Mouse (Mus musculus) ES-E14 (cell line): ENCODE data around the gene Lgr6. TPM values are rescaled to one million over a fixed set of nuclear protein-coding genes. Genes with fewer than 3 reads are reported as not detected.

Source experiments
- DNase-seq: peaks from one replicate; pipeline ENCODE4 v3.0.0-alpha.2; 2013; ENCODE audit warnings: low read depth, low spot score
- H3K27ac ChIP-seq: 2 replicates; pipeline ENCODE4 v1.5.1; 2012; ENCODE audit warnings: low read depth, mild to moderate bottlenecking, low read length, moderate library complexity, mixed read lengths; ENCODE audit not compliant: poor library complexity, insufficient read depth, severe bottlenecking
- H3K36me3 ChIP-seq: 2 replicates; pipeline ENCODE4 v1.6.1; 2012; ENCODE audit warnings: mild to moderate bottlenecking, low read length, moderate library complexity, mixed read lengths; ENCODE audit not compliant: control insufficient read depth, poor library complexity, insufficient read depth, severe bottlenecking
- H3K4me1 ChIP-seq, 2 experiments: fragments of 150-350 bp in 1 of 2; sonication (generic) in 1 of 2; 2 replicates each; pipeline ENCODE4 v1.6.1; 2012; ENCODE audit warnings: low read length in 2 of 2, mild to moderate bottlenecking in 1 of 2, mixed read lengths in 1 of 2; ENCODE audit not compliant: control insufficient read depth in 2 of 2, insufficient read depth in 2 of 2, poor library complexity in 1 of 2
- H3K4me3 ChIP-seq, 2 experiments: fragments of 150-350 bp in 1 of 2; sonication (generic) in 1 of 2; 2 replicates each; pipeline ENCODE4 v1.5.1; 2012; ENCODE audit warnings: low read length in 2 of 2, low read depth in 1 of 2, mild to moderate bottlenecking in 1 of 2, mixed read lengths in 1 of 2; ENCODE audit not compliant: insufficient read depth in 1 of 2, poor library complexity in 1 of 2, severe bottlenecking in 1 of 2
- H3K9ac ChIP-seq: 2 replicates; pipeline ENCODE4 v1.6.1; 2012; ENCODE audit warnings: low read depth, mild to moderate bottlenecking, low read length, mixed read lengths; ENCODE audit not compliant: poor library complexity, insufficient read depth, severe bottlenecking
- H3K9me3 ChIP-seq: fragments of 150-350 bp; sonication (generic); 2 replicates; pipeline ENCODE4 v1.6.1; 2012; ENCODE audit warnings: low read depth, mild to moderate bottlenecking, low read length; ENCODE audit not compliant: control insufficient read depth, insufficient read depth
- CHD2 ChIP-seq: IDR thresholded peaks from 2 replicates; pipeline ENCODE4 v1.6.1; 2014; ENCODE audit warnings: mild to moderate bottlenecking, low read depth, low read length, inconsistent platforms
- HCFC1 ChIP-seq: IDR thresholded peaks from 2 replicates; pipeline ENCODE4 v1.6.1; 2012; ENCODE audit warnings: low read length, inconsistent platforms, borderline replicate concordance; ENCODE audit not compliant: insufficient read depth
- MAFK ChIP-seq: IDR thresholded peaks from 2 replicates; pipeline ENCODE4 v1.6.1; 2014; ENCODE audit warnings: mild to moderate bottlenecking, low read depth, low read length, inconsistent platforms; ENCODE audit not compliant: insufficient read depth
- ZC3H11A ChIP-seq: IDR thresholded peaks from 2 replicates; pipeline ENCODE4 v1.6.1; 2012; ENCODE audit warnings: low read depth, mild to moderate bottlenecking, inconsistent platforms, low read length, borderline replicate concordance
- ZNF384 ChIP-seq: IDR thresholded peaks from 2 replicates; pipeline ENCODE4 v1.6.1; 2012; ENCODE audit warnings: low read depth, low read length, inconsistent platforms
- in situ Hi-C, 2 experiments: fragments of 600-800 bp; cut with MboI; formaldehyde crosslinking; loops; one replicate each; pipeline ENCODE4 v1.15.1; 2025; ENCODE audit warnings: low sequenced_read_pairs in 2 of 2, inconsistent platforms in 1 of 2; ENCODE audit not compliant: unreplicated experiment in 2 of 2
- total RNA-seq: library from RNA; depleted of rRNA; stranded (reverse); fragments of 300-350 nt; gene quantifications from 2 replicates; pipeline ENCODE4 v1.2.3, GENCODE M21; 2012

The Lgr6 gene
- total RNA-seq, 1 experiment, result 1.7 TPM

DNA sequence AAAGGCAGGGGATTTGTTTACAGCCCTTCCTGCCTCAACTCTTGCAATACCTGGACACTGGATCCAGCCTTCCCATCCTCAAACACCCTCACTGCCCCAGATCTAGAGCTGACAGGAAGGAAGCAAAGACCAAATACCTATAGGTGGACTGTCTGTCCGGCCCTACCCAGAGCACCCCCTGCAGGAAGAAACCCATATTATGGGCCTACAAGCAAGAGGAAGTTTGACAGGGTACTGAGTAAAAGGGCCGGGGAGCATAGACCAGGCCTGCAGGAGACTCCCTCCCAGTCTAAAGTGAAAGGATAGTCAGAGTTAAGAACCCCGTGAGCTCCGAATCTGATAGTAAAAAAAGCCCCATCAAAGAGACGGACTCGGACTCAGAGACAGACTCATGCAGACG lies 10.4 kb downstream of the Lgr6 start:
- TF ChIP-seq ZNF384 (no peak), ZC3H11A (no peak), MAFK (no peak), HCFC1 (no peak), CHD2 (no peak)
- Histone ChIP-seq H3K9ac (no peak overlapping the region), H3K4me1 (no peaks in the 10 kb centered on the region), H3K27ac (no peak overlapping the region), H3K9me3 (no peaks in the 10 kb centered on the region), H3K36me3 (no peaks in the 10 kb centered on the region), H3K4me3 (no peak overlapping the region)
- no peak for DNase-seq
- in situ Hi-C loops, result no loop called here

DNA sequence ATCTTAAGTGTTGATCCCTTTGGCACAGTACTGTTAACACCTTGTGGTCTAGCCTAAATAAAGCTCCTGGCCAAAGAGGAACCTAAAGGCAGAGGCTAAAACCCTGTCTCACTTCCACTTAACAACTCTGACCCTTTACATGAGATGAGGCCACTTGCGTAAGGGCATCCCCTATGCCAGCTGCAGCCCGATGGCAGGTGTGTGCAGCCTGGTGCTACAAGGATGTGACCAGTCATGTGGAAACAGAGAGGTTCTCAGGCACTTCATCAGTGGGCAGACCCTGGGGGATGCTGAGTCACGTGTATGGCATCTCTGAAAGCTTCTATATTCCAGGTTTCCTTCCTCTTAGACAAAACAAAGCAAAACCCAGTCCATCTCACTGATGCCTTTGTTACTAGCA lies 14.2 kb downstream of the Lgr6 start:
- Histone ChIP-seq H3K4me3 (no peak overlapping the region), H3K9me3 (no peaks in the 10 kb centered on the region), H3K9ac (no peak overlapping the region), H3K4me1 (peaks cover 0 to 2% of the 10 kb centered on the region in 2 experiments; a peak in 1 of 4 replicates), H3K36me3 (no peaks in the 10 kb centered on the region), H3K27ac (no peak overlapping the region)
- in situ Hi-C loops, result no loop called here
- no peak for TF ChIP-seq MAFK
- TF ChIP-seq HCFC1, result no peak
- no peak for TF ChIP-seq CHD2
- TF ChIP-seq ZC3H11A, result no peak
- TF ChIP-seq ZNF384, result no peak
- DNase-seq, result no peak

DNA sequence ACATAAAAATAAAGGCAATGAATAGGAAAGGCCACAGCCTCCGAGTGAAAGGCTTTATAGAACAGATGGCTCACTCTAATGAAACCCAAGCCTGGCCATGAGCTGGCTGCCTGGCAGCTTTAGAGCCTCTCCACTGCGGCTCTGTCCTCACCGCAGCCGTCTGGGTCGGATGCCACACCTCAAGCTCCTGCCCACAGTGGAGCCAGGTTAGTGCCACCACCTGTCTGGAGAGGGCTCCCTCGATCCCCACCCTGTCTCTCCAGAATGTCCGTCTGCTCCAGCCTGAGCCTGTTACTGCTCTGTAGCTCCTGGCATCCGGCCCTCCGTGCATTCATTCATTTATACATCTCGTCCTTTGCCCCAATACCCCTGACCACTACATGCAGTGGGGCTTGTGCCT lies 15.4 kb downstream of the Lgr6 start:
- Histone ChIP-seq H3K36me3 (no peaks in the 10 kb centered on the region), H3K9me3 (no peaks in the 10 kb centered on the region), H3K4me3 (no peak overlapping the region), H3K4me1 (peaks cover 3 to 7% of the 10 kb centered on the region in 2 experiments; a peak in 2 of 4 replicates), H3K27ac (no peak overlapping the region), H3K9ac (no peak overlapping the region)
- in situ Hi-C loops, result no loop called here
- TF ChIP-seq ZC3H11A, result no peak
- no peak for DNase-seq

- TF ChIP-seq CHD2 (no peak), MAFK (no peak), ZNF384 (no peak), ZC3H11A (no peak), HCFC1 (no peak)
- Histone ChIP-seq H3K9ac (no peak overlapping the region), H3K27ac (no peak overlapping the region), H3K4me1 (peaks cover 3 to 8% of the 10 kb centered on the region in 2 experiments; a peak in 2 of 4 replicates), H3K36me3 (no peaks in the 10 kb centered on the region), H3K4me3 (no peak overlapping the region), H3K9me3 (no peaks in the 10 kb centered on the region)
- DNase-seq, result no peak
- in situ Hi-C loops, result no loop called here
Observed at GRCm38 (mm10) chr1:135087414-135087813, 17.7 kb downstream of the Lgr6 start.

- no peaks in the 10 kb centered on the region for H3K36me3 ChIP-seq
- H3K4me1 ChIP-seq, result peaks cover 3 to 8% of the 10 kb centered on the region in 2 experiments; a peak in 2 of 4 replicates
- no peak overlapping the region for H3K9ac ChIP-seq
- H3K4me3 ChIP-seq, result no peak overlapping the region
- TF ChIP-seq ZC3H11A (no peak), HCFC1 (no peak), ZNF384 (no peak), MAFK (no peak)
- no peak for DNase-seq
- H3K27ac ChIP-seq, result no peak overlapping the region
- in situ Hi-C loops, result no loop called here
- H3K9me3 ChIP-seq, result no peaks in the 10 kb centered on the region
Observed at GRCm38 (mm10) chr1:135086015-135086414, 19.1 kb downstream of the Lgr6 start.
